Mouse (Mus musculus) ovary, postnatal 10 days (tissue): Measurements from ENCODE around the gene Mettl6.

Source experiments
- DNase-seq: peaks from one replicate; pipeline ENCODE4 v3.0.0; 2022; ENCODE audit warnings: low spot score

Gene Mettl6

DNA sequence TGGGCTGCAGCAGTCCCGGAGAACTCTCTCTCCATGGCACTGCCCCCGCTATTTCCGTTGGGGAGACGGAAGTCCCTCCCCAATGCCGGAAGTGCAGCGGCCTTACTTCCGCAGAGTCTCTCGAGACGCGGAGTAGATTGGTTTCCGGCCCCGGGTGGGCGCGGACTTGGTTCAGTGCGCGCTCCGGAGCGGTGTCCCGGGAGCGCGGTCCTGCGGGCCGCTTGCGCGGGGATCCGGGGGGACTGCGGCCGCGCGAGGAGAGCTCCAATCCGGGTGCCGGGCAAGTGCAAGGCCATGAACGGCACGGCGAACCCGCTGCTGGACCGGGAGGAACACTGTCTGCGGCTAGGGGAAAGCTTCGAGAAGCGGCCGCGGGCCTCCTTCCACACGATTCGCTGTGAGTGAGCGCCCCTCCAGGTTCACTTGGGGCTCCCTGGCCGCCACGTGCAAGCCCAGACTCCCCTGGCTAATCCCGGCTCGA lies at the start of gene Mettl6:
TSS of gene Mettl6 (minus strand) at position 66 of the 481 bp plus-strand sequence.
- DNase-seq: peak; percentile 76

DNA sequence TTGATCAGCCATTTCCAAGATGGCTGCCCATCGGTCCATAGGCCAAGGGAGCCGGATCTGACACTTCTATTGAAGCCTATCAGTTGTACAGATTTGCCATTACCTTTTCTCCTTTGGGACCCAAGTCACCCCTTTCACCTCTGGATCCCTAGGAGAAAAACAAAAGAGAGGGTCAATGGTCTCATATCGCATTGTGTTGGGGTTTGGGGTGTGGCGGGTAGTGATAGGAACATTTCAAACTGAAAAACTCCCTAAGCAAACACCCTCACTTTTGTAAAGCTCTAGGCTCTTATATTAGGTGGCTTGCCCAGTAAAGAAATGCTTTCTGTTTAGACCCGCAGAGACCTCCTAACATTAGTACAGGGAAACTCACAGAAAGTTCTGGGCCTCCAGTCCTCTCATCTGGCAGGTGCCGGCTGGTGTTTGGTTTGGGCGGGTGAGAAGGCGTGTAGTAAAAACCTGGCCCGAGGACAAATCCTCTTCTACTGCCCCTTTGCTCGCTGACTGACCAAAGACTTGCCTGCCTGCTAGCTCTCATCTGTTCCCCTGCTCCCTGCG lies 49.1 kb upstream of the Mettl6 start:
- no peak for DNase-seq

DNA sequence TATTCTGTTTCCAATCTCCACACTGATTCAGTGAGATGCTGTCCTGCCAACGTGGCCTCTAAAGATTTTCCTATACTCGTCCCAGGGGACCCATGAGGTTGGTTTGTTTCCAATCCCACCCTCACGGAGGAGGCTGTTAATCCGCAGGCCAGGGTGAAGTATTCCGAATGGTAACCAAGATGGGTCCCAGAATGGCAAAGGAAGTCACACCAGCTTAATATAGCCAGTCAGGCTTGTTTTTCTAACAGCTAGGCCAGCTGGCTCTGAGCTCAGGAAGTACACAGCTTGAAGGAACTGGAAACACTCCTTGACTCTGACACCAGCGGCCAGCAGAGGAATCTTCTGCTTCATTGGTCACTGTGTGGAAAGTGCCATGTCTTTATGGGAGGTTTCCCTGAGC lies 42.5 kb upstream of the Mettl6 start:
- DNase-seq: no peak

DNA sequence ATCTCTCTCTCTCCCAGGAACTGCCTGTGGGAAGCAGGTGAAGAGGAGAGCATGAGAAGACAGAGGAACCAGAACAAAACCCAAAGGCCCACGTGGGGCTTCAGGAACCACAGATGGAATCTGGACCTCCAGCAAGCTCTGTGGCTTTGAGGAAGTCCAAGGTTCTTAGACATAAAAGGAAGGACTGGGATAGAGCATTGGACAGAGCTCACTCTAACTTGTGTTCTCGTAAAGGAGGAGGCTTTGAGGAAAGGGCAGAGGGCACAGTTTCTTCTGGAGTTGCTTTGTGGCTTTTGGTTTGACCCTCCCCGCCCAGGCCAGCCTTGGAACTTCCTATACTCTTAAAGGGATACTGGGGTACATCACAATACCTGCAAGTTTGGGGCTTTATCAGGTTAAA lies 37.8 kb upstream of the Mettl6 start:
- no peak for DNase-seq

- DNase-seq: no peak
These were observed 36.8 kb upstream of the Mettl6 start for GRCm38 (mm10) chr14:31531506-31532148.

DNA sequence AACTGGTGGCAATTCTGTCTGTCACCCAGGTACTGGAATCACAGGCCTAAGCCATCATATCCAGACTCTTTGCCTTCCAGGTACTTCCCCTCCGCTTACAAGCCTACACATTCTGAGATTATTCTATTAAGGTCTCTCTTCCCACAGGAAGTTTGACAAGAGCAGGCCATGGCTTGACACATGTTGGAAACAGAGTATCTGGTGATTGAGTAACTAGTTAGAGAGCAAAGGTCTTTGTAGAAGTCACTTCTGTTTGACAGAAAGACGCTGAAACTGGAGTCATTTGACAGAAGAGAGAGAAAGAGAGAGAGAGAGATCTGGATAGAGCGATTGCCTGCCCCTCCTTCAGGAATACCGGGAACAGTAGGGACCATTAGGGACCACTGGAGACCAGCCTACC lies 36.0 kb upstream of the Mettl6 start:
- DNase-seq: no peak

DNA sequence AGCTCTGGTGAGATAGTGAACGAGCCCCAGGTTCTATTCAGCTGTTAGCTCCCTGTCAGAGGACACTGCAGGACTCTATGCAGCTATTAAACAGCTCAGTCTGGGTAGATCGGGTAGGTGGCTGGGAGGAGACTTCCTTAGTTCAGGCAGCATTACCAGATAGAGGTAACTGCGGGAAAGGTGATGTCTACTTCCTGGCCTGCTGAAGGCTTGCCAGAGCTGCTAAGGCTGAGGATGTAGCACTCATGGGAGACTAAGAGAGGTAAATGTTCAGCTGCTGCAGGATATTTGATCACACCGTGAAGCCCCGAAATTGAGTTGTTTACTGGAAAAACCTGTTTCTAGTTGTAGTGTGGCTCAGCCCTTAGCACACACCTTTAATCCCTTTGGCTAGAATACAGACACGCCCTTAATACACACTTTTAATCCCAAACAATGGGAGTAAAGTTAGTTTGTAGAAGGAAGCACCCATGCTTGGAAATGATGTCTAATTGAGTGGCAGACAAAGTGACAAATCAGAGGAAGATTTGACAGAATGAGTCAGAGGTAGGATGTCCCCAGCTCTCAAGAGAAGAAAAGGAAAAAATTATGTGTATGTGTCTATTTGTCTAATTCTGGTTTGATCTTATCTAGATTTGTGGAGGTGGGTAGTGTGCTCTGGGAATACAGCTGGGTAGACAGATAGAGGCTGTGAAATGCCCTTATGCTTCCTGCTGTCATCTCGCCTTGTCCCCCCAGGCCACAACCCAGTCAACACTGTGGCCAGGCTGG lies 30.4 kb upstream of the Mettl6 start:
- no peak for DNase-seq

DNA sequence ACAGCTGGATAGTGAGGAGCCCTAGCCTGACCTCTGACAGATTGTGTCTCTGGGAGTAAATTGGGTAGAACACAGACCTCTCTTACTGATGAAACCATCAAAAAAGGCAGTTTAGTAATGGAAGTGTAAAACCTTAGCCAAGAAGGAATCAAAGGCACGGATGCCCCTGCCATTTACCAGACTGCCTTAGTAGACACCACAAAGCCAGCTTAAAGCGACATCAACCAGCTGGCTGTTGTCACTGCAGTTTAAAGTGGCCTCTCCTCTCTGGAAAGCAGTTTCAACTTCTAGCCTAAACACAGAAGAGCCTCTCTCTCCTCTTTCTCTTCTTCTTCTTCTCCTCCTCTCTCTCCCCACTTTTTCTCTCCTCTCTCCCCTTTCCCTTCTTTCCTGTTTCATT lies 26.5 kb upstream of the Mettl6 start:
- no peak for DNase-seq

GRCm38 (mm10) chr14:31519165-31519564 lies 24.3 kb upstream of the Mettl6 start:
- DNase-seq: no peak

DNA sequence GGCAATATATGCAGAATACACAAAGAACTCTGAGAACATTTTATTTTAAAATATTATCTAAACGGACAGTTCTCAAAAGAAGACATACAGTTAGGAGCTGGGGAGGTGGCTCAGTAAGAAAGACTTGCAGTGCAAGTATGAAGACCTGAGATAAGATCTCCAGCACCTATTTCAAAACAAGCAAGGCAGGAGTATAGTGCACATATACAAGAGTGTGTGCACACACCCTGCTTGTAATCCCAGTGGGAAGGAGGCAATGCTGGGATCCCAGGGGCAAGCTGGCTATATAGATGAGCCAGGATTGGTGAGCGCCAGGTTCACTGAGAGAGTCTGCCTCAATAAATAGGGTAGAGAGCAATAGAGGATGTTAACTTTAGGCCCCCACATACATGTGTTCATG lies 21.1 kb upstream of the Mettl6 start:
- DNase-seq: no peak

DNA sequence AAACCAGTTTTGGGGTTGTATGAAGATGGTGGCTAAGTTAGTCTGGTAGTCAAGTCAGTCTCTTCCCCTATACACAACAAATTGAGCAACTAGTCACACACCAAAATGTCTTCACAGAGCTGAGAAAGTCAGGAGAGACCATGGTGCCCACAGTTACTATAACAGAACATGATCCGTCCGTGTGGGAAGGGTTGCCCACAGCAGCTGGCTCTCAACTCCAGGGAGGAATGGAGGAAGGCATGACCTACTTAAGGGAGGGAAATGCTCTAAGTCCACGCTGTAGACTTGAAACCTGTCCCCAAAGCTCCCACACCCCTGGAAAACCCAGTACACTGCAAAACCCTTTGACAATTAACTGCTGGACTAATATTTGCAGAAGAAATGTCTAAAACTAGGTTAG lies 15.5 kb upstream of the Mettl6 start:
- DNase-seq: no peak

- no peak for DNase-seq
These were observed 15.1 kb upstream of the Mettl6 start for GRCm38 (mm10) chr14:31509911-31510310.

- no peak for DNase-seq
These were observed 11.6 kb upstream of the Mettl6 start for GRCm38 (mm10) chr14:31506456-31506855.

DNA sequence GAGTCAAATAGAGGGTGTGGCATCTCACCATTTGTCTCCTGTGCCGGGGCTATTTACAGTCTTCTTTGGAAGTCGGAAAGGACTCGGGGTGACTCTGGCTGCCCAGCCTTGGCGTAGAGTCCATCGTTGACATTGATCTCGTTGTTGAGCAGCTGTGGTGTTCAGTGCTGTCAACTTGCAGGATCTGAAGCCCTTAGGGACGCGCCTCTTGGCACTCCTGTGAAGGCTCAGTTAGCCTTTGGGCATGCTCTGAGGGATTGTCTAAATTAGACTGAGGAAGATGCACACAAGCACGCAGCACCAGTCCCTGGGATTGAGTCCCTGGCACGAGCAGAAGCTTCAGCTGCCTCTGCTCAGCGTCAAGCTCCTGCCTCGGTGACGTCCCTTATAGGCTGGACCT lies 8.6 kb upstream of the Mettl6 start:
- no peak for DNase-seq

DNA sequence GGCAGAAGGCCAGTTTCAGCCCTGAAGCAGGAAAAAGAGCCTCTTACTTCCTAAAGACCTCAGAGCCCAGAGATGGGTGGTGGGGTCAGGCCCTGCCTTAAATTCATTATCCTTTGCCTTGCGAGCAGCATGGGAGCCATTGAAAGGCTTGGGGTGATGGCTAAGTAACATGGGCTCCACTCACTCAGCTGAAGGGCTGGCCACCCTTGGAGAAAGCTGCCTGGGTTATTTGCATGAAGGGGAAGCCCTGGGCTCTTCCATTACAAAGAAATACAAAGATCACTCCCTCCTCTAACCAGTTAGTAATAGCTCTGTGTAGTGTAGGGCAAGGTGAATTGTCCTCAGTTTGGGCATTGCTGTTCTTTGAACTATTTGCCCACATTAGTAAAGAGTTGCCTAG lies 4.7 kb upstream of the Mettl6 start:
- no peak for DNase-seq

DNA sequence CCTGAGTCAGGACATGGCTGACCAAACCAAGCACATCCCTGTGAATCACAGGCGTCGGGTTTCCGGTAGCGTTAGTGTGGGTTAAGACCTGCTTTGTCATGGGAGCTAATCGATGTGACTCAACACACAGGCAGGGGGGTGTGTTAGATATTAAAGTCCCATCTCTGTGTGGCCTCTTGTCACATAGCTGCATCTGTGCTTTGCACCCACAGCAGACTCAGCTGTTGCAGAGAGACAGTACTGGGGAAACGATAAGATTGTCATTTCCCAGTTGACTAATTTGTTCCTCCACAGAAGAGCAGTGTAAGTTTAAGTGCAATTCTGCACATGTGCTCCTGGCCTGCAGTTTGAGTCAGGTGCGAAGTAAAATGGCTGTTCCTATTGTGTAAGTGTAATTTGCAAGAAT lies 1.4 kb upstream of the Mettl6 start:
- no peak for DNase-seq

GRCm38 (mm10) chr14:31495538-31495937 lies 698 bp upstream of the Mettl6 start:
- DNase-seq: no peak

GRCm38 (mm10) chr14:31494349-31494974 lies 378 bp downstream of the Mettl6 start, which contains the start of gene Eaf1:
TSS of gene Eaf1 (plus strand) at chr14:31494399.
- peak; percentile 10 for DNase-seq

GRCm38 (mm10) chr14:31493901-31494300 lies 939 bp downstream of the Mettl6 start:
- no peak for DNase-seq

DNA sequence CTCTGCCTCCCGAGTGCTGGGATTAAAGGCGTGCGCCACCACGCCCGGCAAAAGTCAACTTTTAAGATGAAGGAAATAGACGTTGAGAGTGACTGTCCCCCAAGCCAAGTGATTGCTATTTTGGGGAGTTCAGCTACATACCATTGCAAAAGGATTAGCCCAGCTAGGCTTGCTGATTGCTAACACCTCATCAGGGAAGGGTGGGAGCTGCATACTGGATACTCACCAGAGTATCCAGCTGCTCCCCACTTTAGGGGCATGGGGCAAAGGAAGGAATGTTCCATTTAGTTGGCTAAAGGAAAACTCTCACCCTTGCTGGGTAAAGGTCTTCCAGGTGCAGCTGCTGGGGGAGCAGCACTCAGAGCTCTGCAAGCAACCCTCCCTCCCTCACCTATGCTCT lies 6.8 kb downstream of the Mettl6 start:
- no peak for DNase-seq

GRCm38 (mm10) chr14:31486465-31486864 lies 8.4 kb downstream of the Mettl6 start:
- no peak for DNase-seq

DNA sequence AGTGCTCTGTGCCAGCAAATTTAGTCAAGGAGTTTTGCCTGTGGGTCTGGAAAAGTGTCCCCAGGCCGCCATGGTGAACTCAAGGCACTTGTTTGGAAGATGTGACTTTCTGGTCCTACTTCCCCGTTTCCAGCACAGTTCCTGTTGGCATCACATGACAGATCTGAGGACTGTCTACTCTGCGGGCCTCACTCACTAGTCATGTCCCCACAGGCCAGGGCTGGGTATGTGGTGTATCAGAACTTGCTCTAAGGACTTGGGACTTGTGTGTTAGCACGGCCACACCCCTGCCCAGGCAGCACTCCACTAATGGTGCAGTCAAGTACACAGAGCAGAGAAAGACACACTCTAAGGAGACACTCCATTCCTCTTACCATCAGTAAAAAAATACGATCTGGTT lies 12.4 kb downstream of the Mettl6 start:
- DNase-seq: no peak

- DNase-seq: no peak
These were observed 21.5 kb downstream of the Mettl6 start for GRCm38 (mm10) chr14:31473297-31473696.
